Mouse (Mus musculus) hindbrain, embryonic 11.5 days (tissue): Measurements from ENCODE around the gene Olfr223. TPM values are rescaled to one million over a fixed set of nuclear protein-coding genes. Genes with fewer than 3 reads are reported as not detected.
A peak's percentile ranks its signal among the peaks of the same experiment; 100 is the strongest.
"Not testable (repeated sequence)": the region's sequence is repeated elsewhere in the genome, so short reads cannot be mapped to it uniquely, and the experiment has no call there.

Experiments used
- ATAC-seq: fragments of 200-750 bp; cut with Nextera tagmentation; 2 replicates; pipeline ENCODE4 v1.8.0; 2017; ENCODE audit warnings: mild to moderate bottlenecking, moderate TSS enrichment, moderate library complexity; ENCODE audit not compliant: low FRiP score
- DNase-seq: peaks from one replicate; pipeline ENCODE4 v3.0.0-alpha.2; 2015; ENCODE audit warnings: low spot score
- H3K27ac ChIP-seq: fragments of 300-500 bp; sonication (generic); 2 replicates; pipeline ENCODE4 v1.5.1; 2014; ENCODE audit warnings: mild to moderate bottlenecking, low read depth, low read length
- H3K27me3 ChIP-seq: fragments of 300-500 bp; sonication (generic); 2 replicates; pipeline ENCODE4 v1.6.1; 2014; ENCODE audit warnings: mild to moderate bottlenecking, low read length, moderate library complexity, mixed read lengths; ENCODE audit not compliant: control insufficient read depth, insufficient read depth
- H3K36me3 ChIP-seq: fragments of 300-500 bp; sonication (generic); 2 replicates; pipeline ENCODE4 v1.6.1; 2014; ENCODE audit warnings: mild to moderate bottlenecking, low read length, moderate library complexity, mixed read lengths; ENCODE audit not compliant: control insufficient read depth, insufficient read depth
- H3K4me1 ChIP-seq: fragments of 300-500 bp; sonication (generic); replicated peaks from 2 replicates; pipeline ENCODE4 v1.6.1; 2014; ENCODE audit warnings: low read length, mixed read lengths; ENCODE audit not compliant: control insufficient read depth, insufficient read depth
- H3K4me2 ChIP-seq: fragments of 300-500 bp; sonication (generic); replicated peaks from 2 replicates; pipeline ENCODE4 v1.6.1; 2014; ENCODE audit warnings: mild to moderate bottlenecking, low read depth, low read length
- H3K4me3 ChIP-seq: fragments of 300-500 bp; sonication (generic); 2 replicates; pipeline ENCODE4 v1.5.1; 2014; ENCODE audit warnings: low read depth, low read length
- H3K9ac ChIP-seq: fragments of 300-500 bp; sonication (generic); 2 replicates; pipeline ENCODE4 v1.6.1; 2014; ENCODE audit warnings: low read depth, low read length
- H3K9me3 ChIP-seq: fragments of 300-500 bp; sonication (generic); 2 replicates; pipeline ENCODE4 v1.6.1; 2016; ENCODE audit warnings: low read length; ENCODE audit not compliant: control insufficient read depth
- WGBS: fragments of 180-500 bp; shearing (Covaris S2); extraction: QIAGEN DNeasy Blood & Tissue Kit; methylation state at CpG from one replicate; pipeline ENCODE4 v1.1.7; 2014; 5-methylcytosine and 5-hydroxymethylcytosine counted together
- polyA plus RNA-seq: library from polyadenylated mRNA; unstranded; fragments of >200 nt; fragmentation: Nextera tagmentation; extraction: Ambion mirVana; gene quantifications from 2 replicates; pipeline ENCODE4 v1.2.1, GENCODE M21; 2014

The Olfr223 gene
- polyA plus RNA-seq, 1 experiment from 2014 or later, result not detected

GRCm38 (mm10) chr11:59611646-59612045, 18.6 kb upstream of the Olfr223 start:
- Histone ChIP-seq H3K27ac (no peak overlapping the region), H3K9ac (no peak overlapping the region), H3K4me1 (no peaks in the 10 kb centered on the region), H3K9me3 (no peaks in the 10 kb centered on the region), H3K27me3 (no peaks in the 10 kb centered on the region), H3K4me2 (no peak overlapping the region), H3K4me3 (no peak overlapping the region), H3K36me3 (no peaks in the 10 kb centered on the region)
- ATAC-seq (no peak), DNase-seq (no peak)
- WGBS, result 89% methylated on average over 5 of the region's 5 CpGs

GRCm38 (mm10) chr11:59602287-59602686, 9.2 kb upstream of the Olfr223 start:
- Histone ChIP-seq H3K9me3 (no peaks in the 10 kb centered on the region), H3K9ac (no peak overlapping the region), H3K27me3 (no peaks in the 10 kb centered on the region), H3K27ac (no peak overlapping the region), H3K4me3 (no peak overlapping the region), H3K4me2 (no peak overlapping the region), H3K4me1 (no peaks in the 10 kb centered on the region), H3K36me3 (no peaks in the 10 kb centered on the region)
- ATAC-seq (no peak), DNase-seq (no peak)
- WGBS, result 68% methylated on average over 1 of the region's 1 CpGs

DNA sequence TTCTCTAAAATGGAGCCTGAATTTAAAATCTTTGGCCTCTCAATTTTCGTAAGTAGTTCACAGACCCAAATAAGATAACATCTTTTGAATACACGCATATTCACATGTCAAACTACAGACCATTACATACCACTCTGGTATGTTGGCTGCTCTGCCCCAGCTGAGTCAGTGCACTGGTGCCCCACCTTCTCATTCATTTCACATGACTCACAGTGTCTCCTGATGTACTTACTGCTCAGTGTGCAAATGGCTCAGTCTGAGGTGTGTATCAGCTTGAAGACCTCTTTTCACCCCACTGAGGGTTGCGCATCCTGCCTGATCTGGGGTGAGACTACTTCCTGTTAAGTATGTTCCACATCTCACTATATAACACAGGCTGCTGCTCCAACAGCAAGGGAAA, 7.8 kb upstream of the Olfr223 start:
- H3K4me2 ChIP-seq, result no peak overlapping the region
- H3K4me3 ChIP-seq, result no peak overlapping the region
- no peak for DNase-seq
- no peaks in the 10 kb centered on the region for H3K27me3 ChIP-seq
- no peak for ATAC-seq
- no peaks in the 10 kb centered on the region for H3K4me1 ChIP-seq
- H3K36me3 ChIP-seq, result no peaks in the 10 kb centered on the region
- H3K9ac ChIP-seq, result no peak overlapping the region
- H3K9me3 ChIP-seq, result no peaks in the 10 kb centered on the region
- H3K27ac ChIP-seq, result no peak overlapping the region
- WGBS, result 91% methylated on average over 3 of the region's 3 CpGs

DNA sequence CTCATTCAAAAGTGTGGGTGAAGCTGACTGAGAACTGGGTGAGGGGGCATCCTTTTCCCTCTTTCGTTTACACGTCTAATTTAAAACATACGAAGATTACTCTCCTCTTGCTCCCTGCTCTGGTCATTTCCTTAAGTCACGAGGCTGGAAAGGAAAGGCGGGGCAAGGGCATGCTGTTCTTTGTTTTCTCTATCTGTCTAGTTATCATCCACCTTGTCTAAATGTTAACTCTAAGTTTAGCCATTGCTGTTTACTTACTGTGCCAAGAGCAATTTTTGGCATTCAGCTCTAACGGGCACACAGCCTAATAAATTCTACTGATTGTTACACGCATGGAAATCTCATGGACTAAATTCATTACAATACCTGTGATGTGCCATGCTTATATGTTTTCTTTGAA, 6.1 kb upstream of the Olfr223 start:
- DNase-seq (no peak), ATAC-seq (no peak)
- 77% methylated on average over 7 of the region's 7 CpGs for WGBS
- no peaks in the 10 kb centered on the region for H3K27me3 ChIP-seq
- no peak overlapping the region for H3K4me2 ChIP-seq
- H3K36me3 ChIP-seq, result no peaks in the 10 kb centered on the region
- no peak overlapping the region for H3K4me3 ChIP-seq
- H3K27ac ChIP-seq, result no peak overlapping the region
- no peaks in the 10 kb centered on the region for H3K4me1 ChIP-seq
- H3K9ac ChIP-seq, result no peak overlapping the region
- no peaks in the 10 kb centered on the region for H3K9me3 ChIP-seq

GRCm38 (mm10) chr11:59596950-59597349, 3.9 kb upstream of the Olfr223 start:
- H3K27ac ChIP-seq, result no peak overlapping the region

DNA sequence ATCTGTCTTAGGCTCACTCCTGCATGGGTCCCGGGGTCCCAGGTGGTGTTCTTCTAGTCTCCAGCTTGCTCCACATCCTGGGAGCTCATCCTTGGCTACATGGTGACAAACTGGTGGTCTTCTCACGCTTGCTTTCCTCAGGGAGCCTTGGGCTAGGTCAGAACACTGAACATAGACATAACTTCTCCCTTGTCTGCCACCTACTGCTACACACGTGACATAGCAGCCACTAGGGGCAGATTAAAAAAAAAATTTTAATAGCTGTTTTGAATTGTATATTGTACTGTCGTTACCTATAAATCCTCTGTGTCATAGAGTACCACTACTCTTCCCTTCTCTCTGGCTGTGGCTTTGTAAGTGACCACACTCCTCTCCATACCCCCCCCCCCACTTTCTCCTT, 3.0 kb upstream of the Olfr223 start:
- no peak overlapping the region for H3K4me2 ChIP-seq
- no peak overlapping the region for H3K4me3 ChIP-seq
- no peak overlapping the region for H3K27ac ChIP-seq
- DNase-seq (no peak), ATAC-seq (no peak)
- H3K36me3 ChIP-seq, result no peaks in the 10 kb centered on the region
- no peaks in the 10 kb centered on the region for H3K4me1 ChIP-seq
- H3K9me3 ChIP-seq, result no peaks in the 10 kb centered on the region
- 59% methylated on average over 4 of the region's 4 CpGs for WGBS
- H3K27me3 ChIP-seq, result no peaks in the 10 kb centered on the region
- H3K9ac ChIP-seq, result no peak overlapping the region

More at GRCm38 (mm10) chr11:59596950-59597349, 3.9 kb upstream of the Olfr223 start:
- Histone ChIP-seq H3K9ac (no peak overlapping the region), H3K9me3 (no peaks in the 10 kb centered on the region), H3K4me3 (no peak overlapping the region), H3K27me3 (no peaks in the 10 kb centered on the region), H3K4me1 (no peaks in the 10 kb centered on the region), H3K4me2 (no peak overlapping the region), H3K36me3 (no peaks in the 10 kb centered on the region)
- WGBS, result 94% methylated on average over 8 of the region's 8 CpGs
- DNase-seq (no peak), ATAC-seq (no peak)

DNA sequence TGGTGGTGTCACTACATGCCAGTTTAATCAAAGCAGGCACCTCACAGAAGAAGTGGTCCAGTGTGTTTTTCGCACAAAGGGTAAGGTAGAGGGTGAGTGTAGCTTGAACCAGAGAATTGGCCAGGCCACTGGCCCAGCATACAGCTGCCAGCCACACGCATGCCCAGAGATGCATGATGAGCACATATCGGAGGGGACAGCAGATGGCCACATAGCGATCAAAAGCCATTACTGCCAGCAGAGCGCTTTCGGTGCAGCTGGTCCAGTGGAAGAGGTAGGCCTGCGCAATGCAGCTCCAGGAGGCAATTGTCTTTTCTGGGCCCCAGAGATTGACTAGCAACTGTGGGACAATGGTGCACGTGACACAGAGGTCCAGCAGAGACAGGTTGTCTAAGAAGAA, 3.6 kb downstream of the Olfr223 start:
- Histone ChIP-seq H3K9me3 (no peaks in the 10 kb centered on the region), H3K4me1 (no peaks in the 10 kb centered on the region), H3K36me3 (no peaks in the 10 kb centered on the region), H3K27ac (no peak overlapping the region; the same call in 1 of the 2 replicates), H3K4me2 (no peak overlapping the region), H3K27me3 (no peaks in the 10 kb centered on the region), H3K4me3 (no peak overlapping the region), H3K9ac (no peak overlapping the region)
- ATAC-seq (no peak), DNase-seq (no peak)
- 88% methylated on average over 8 of the region's 8 CpGs for WGBS

GRCm38 (mm10) chr11:59584539-59584938, 8.6 kb downstream of the Olfr223 start:
- H3K36me3 ChIP-seq, result no peaks in the 10 kb centered on the region
- H3K4me1 ChIP-seq, result no peaks in the 10 kb centered on the region
- H3K9me3 ChIP-seq, result no peaks in the 10 kb centered on the region
- DNase-seq (peak; percentile 48), ATAC-seq (no peak)
- no peak overlapping the region for H3K4me2 ChIP-seq
- H3K4me3 ChIP-seq, result no peak overlapping the region
- H3K27me3 ChIP-seq, result no peaks in the 10 kb centered on the region
- WGBS, result 39% methylated on average over 6 of the region's 6 CpGs
- H3K27ac ChIP-seq, result no peak overlapping the region
- no peak overlapping the region for H3K9ac ChIP-seq

- not testable (repeated sequence) for H3K9me3 ChIP-seq, H3K4me2 ChIP-seq, ATAC-seq, DNase-seq, H3K36me3 ChIP-seq, H3K4me1 ChIP-seq, H3K27me3 ChIP-seq, H3K27ac ChIP-seq, H3K9ac ChIP-seq, H3K4me3 ChIP-seq
These were observed 17.0 kb downstream of the Olfr223 start, which contains the start of gene Olfr222 for GRCm38 (mm10) chr11:59576135-59576534. Olfr222 (minus strand) TSS chr11:59576235.
